Mouse (Mus musculus): ENCODE results near the gene Pdcl3.

GRCm38 (mm10) chr1:38936780-38937179, 48.6 kb upstream of the Pdcl3 start:
- TF ChIP-seq CTCF (IDR thresholded peaks at IDR 0.05; ENCODE audit: low read depth, low read length): peak; percentile 78
- TF ChIP-seq POLR2A (IDR thresholded peaks at IDR 0.05; ENCODE audit: insufficient read depth, low read length): no peak
- TF ChIP-seq EP300 (IDR thresholded peaks at IDR 0.05; ENCODE audit: insufficient read depth, low read depth, low read length): no peak
